Mouse (Mus musculus) ES-Bruce4 (cell line): ENCODE measurements around the gene Fcgrt.

Experiments used
- CTCF ChIP-seq: IDR thresholded peaks from one replicate; pipeline ENCODE4 v1.8.1; 2011; ENCODE audit warnings: low read depth, low read length
- EP300 ChIP-seq: IDR thresholded peaks from 2 replicates; pipeline ENCODE4 v1.6.1; 2011; ENCODE audit warnings: low read depth, low read length; ENCODE audit not compliant: insufficient read depth
- POLR2A ChIP-seq: IDR thresholded peaks from one replicate; pipeline ENCODE4 v1.8.1; 2011; ENCODE audit warnings: low read length; ENCODE audit not compliant: insufficient read depth

DNA sequence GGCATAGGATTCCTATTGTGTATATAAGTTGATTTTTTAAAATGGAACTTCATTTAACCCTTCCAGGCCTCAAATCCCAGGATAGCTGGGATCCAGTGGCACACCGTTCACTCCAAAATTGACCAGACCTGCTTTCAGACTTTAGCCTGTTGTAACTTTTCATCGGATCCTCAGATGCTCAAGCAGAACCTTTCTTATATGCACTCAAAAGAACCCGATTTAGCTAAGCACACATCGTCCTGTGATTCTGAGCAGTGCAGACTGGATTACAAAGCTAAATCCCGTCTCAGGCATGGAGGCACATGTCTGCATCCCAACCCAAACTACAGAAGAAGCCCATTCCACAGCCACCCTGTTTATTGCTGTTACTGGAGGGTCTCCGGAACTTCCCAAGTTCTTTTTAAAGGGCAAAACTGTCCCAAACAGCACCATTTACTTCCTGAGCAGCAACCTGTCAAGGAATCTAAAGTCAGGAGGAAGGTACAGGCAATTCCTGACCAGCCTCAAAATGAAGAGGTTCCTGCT, 24.1 kb upstream of the Fcgrt start:
- TF ChIP-seq POLR2A (no peak), CTCF (no peak), EP300 (no peak)
